Mouse (Mus musculus): ENCODE data around the gene Slc2a4.

Gene Slc2a4

DNA sequence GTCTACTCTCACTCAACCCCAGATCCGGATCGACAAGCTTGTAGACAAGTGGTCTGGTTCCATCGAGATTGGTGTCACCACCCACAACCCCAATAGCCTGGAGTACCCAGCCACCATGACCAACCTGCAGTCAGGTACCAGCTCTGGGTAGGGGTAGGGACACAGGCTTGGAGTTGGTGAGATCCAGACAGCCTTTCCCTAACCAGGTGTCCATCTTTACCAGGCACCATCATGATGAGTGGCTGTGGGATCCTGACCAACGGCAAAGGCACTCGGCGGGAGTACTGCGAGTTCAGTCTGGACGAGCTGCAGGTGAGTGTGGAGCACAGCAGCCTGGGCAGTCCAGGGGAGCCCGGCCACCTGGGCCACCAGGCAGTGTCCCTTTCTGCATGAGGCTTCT lies 43.7 kb downstream of the Slc2a4 start:
- DNase-seq (ENCODE audit: low read depth in 2 of 2, low spot score in 2 of 2) = no peak

DNA sequence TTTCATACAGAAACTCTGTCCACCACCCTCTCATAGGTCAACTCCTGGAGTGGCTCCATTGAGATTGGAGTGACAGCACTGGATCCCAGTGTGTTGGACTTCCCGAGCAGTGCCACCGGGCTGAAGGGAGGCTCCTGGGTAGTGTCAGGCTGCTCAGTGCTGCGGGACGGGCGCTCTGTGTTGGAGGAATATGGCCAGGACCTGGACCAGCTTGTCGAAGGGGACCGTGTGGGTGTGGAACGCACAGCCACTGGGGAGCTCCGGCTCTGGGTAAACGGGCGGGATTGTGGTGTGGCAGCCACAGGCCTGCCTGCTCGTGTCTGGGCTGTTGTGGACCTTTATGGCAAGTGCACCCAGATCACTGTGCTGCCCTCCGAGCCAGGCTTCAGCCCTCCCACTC lies 45.0 kb downstream of the Slc2a4 start:
- no peak for DNase-seq (ENCODE audit: low read depth in 2 of 2, low spot score in 2 of 2)

DNA sequence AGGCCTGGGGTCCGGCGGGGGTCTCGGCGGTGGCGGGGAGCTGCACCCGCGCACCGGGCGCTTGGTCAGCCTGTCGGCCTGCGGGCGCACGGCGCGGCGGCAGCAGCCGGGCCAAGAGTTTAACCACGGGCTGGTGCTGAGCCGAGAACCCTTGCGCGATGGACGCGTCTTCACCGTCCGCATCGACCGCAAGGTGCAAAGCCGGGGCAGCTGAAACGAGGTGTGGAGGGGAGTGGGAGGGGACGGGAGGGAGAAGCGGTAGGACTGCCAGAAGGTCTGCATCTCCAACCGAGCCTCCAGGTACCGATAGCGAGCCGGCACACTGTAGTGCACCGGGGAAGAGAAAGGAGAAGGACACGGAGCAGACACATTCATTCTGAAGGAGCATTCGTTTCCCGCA lies 46.0 kb downstream of the Slc2a4 start:
- DNase-seq (ENCODE audit: low read depth in 2 of 2, low spot score in 2 of 2) = no peak

DNA sequence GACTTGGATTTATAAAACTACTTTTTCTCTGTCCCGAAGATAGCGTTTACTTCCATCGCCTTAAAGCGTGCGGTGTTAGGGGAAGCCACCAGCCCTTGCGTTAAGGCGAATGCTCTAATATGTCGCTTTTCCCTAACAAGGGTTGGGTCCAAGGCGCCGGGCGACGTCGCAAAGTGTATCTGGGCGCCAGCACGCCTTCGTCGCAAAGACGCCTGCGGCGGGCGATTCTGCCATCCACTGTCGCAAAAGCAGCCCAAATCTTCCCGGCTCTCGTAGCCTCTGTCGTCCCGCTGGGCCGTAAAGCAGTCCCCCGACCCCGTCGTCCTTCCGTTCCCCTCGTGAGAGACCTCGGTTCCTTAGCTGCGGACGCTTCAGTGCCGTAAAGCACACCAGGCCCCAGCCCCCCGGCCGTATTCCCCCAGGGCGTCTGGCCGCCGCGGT lies 46.6 kb downstream of the Slc2a4 start:
- peak; percentile 77 to 81 for DNase-seq (ENCODE audit: low read depth in 2 of 2, low spot score in 2 of 2)

DNA sequence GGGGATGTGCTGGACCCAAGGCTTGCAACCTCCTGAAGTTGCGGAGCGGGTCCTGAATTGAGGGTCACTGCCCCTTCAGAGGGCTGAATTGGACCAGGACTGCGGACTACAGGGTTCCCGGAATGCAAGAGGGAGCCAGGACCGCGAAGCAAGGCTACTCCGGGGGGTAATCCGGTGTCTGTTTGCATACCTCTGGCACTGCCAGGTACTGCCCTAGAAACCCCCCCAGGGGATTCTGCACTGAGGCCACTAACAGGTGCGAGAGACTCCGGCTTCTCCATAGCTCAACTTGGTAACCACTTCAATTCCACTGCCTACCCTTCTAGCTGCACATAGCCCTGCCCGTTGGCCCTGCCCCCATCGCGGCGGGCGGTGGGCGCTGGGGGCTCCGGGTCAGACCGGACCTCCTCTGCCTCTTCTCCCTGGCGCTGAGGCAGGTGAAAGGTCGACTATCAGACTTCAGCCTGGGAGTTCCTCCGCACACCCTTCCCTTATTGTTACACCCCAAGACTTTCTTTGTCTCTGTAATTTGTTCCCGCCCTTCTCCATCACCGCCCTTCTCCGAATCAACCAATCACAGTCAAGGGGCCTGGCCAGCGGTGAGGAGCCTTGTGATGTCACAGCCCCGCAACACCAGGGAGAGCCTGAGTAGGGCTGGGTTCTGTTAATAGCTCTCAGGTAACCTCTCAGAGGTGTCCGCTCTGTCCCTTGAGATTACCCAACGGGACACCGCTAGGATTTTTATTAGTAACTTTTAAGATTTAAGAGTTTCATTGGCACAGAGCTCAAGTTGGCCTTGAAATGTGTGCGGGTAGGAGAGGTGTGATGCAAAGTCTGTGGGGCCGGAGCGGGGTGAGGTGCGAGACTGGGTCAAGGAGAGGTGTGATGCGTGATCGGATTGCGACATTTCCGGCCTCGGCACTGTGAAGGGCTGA lies 47.2 kb downstream of the Slc2a4 start, which contains the start of the genes 2810408A11Rik and Neurl4:
2810408A11Rik (minus strand) TSS at position 517 of the 935 bp plus-strand sequence.
Neurl4 (plus strand) TSS at position 602 of the 935 bp plus-strand sequence.
- peak; percentile 74 to 86 for DNase-seq (ENCODE audit: low read depth in 2 of 2, low spot score in 2 of 2)

DNA sequence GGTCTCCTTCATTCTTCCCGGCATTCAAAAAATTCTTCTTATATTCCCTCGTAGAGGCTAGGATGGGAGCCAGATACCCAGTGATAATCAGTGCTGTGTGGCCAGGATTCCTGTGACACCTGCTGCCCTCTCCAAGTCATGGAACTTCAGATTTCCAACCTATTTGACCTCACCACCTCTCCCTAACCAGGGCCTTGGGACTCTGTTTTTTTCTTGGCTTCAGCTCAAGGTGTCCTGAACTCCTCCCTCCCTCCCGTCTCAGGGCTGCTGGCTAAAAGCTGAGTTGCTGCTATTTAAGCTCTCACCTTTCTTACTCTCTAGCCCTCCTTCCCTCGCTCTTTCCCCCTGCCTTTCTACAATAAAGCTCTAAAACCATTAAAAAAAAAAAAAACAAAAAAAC lies 48.1 kb downstream of the Slc2a4 start:
- no peak for DNase-seq (ENCODE audit: low read depth in 2 of 2, low spot score in 2 of 2)

DNA sequence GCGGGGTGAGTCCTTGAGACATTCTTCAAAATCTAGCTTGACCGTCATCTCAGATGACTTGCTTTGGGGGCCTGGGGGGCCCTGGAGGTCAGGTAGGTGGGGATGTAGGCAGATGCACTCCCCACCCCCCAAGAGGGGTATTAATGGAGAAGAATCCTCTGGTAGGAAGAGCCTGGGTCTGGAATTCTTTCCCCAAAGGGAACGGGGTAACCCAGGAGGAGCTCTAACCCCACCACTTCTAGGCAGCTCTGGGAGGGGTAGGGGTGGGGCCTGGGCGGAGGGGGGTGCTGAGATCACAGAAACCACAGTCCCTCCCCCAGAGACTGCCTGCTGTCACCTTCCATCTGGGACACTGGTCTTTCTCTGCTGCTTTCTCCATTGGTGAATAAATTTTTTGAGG lies 52.7 kb downstream of the Slc2a4 start, which contains the start of gene Acap1:
Acap1 (minus strand) TSS at position 249 of the 400 bp plus-strand sequence.
- DNase-seq (ENCODE audit: low read depth in 2 of 2, low spot score in 2 of 2) = peak in 1 of 2 experiments; percentile 52

DNA sequence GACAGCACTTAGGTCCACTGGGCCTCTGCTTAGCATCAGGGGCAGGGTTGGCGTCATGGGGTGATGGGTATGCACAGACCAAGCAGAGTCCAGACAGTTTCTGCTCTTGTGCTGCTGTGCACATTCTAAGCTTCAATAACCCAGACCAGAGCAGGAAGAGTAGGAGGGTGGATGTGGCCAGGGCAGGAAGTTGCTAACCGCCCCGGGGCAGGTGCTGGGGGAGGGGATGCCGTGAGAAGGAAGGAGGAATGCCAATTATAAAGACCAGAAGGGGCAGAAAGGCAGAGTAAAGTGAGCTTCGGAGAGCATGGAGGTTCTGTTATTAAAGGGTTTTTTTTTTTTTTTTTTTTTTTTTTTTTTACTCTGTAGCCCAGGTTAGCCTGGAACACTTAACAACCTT lies 53.3 kb downstream of the Slc2a4 start:
- DNase-seq (ENCODE audit: low read depth in 2 of 2, low spot score in 2 of 2) = peak; percentile 58 to 77
